Mouse (Mus musculus): ENCODE results near the gene Exoc7. TPM values are rescaled to one million over a fixed set of nuclear protein-coding genes. Genes with fewer than 3 reads are reported as not detected.
A peak's percentile ranks its signal among the peaks of the same experiment; 100 is the strongest.

Gene Exoc7
- polyA plus RNA-seq, 1 experiment from 2014 or later: 73.3 TPM

- H3K9me3 ChIP-seq: no peaks in the 10 kb centered on the region; the same call in 1 of the 2 replicates
- no peak for ATAC-seq (ENCODE audit: low FRiP score)
- H3K9ac ChIP-seq: no peak overlapping the region
- no peak overlapping the region for H3K4me3 ChIP-seq (replicated peaks)
- peaks cover 21% of the 10 kb centered on the region for H3K36me3 ChIP-seq (replicated peaks)
- WGBS: 90% methylated on average over 12 of the region's 12 CpGs
- peaks cover 12% of the 10 kb centered on the region; the same call in 1 of the 2 replicates for H3K27me3 ChIP-seq
- peaks cover 10% of the 10 kb centered on the region for H3K4me1 ChIP-seq
- H3K27ac ChIP-seq: no peak overlapping the region
- H3K4me2 ChIP-seq: no peak overlapping the region
These were observed 914 bp upstream of the Exoc7 start for GRCm38 (mm10) chr11:116307762-116308531.

GRCm38 (mm10) chr11:116306126-116306982 lies 679 bp downstream of the Exoc7 start:
- Histone ChIP-seq H3K9me3 (no peaks in the 10 kb centered on the region; the same call in 1 of the 2 replicates), H3K4me3 (replicated peaks) (peak overlapping the region; percentile 77), H3K4me2 (peak overlapping the region; percentile 79), H3K9ac (peak overlapping the region; percentile 80), H3K27me3 (peaks cover 12% of the 10 kb centered on the region; the same call in 1 of the 2 replicates), H3K36me3 (replicated peaks) (peaks cover 36% of the 10 kb centered on the region), H3K27ac (0 out of 2 replicates have a peak overlapping the region, but pooled peaks have one; percentile 20), H3K4me1 (peaks cover 10% of the 10 kb centered on the region)
- 2% methylated on average over 53 of the region's 53 CpGs for WGBS
- peak; percentile 93 for ATAC-seq (ENCODE audit: low FRiP score)

GRCm38 (mm10) chr11:116305423-116305822 lies 1.6 kb downstream of the Exoc7 start:
- Histone ChIP-seq H3K4me3 (replicated peaks) (peak overlapping the region; percentile 77; the same call in 1 of the 2 replicates), H3K9me3 (no peaks in the 10 kb centered on the region; the same call in 1 of the 2 replicates), H3K9ac (peak overlapping the region; percentile 80; the same call in 1 of the 2 replicates), H3K4me1 (peaks cover 10% of the 10 kb centered on the region), H3K27me3 (peaks cover 9% of the 10 kb centered on the region; the same call in 1 of the 2 replicates), H3K36me3 (replicated peaks) (peaks cover 45% of the 10 kb centered on the region), H3K27ac (no peak overlapping the region), H3K4me2 (peak overlapping the region; percentile 79)
- 97% methylated on average over 2 of the region's 2 CpGs for WGBS
- no peak for ATAC-seq (ENCODE audit: low FRiP score)

GRCm38 (mm10) chr11:116298621-116299020 lies 8.4 kb downstream of the Exoc7 start:
- Histone ChIP-seq H3K27ac (no peak overlapping the region), H3K4me1 (no peaks in the 10 kb centered on the region), H3K27me3 (no peaks in the 10 kb centered on the region), H3K9me3 (no peaks in the 10 kb centered on the region), H3K4me2 (no peak overlapping the region), H3K9ac (no peak overlapping the region), H3K36me3 (replicated peaks) (peaks cover 94% of the 10 kb centered on the region), H3K4me3 (replicated peaks) (no peak overlapping the region)
- no peak for ATAC-seq (ENCODE audit: low FRiP score)
- 93% methylated on average over 6 of the region's 6 CpGs for WGBS

GRCm38 (mm10) chr11:116298221-116298620 lies 8.8 kb downstream of the Exoc7 start:
- Histone ChIP-seq H3K27ac (no peak overlapping the region), H3K4me3 (replicated peaks) (no peak overlapping the region), H3K36me3 (replicated peaks) (peaks cover 90% of the 10 kb centered on the region), H3K4me1 (no peaks in the 10 kb centered on the region), H3K9me3 (no peaks in the 10 kb centered on the region), H3K4me2 (no peak overlapping the region), H3K27me3 (no peaks in the 10 kb centered on the region), H3K9ac (no peak overlapping the region)
- WGBS: 92% methylated on average over 11 of the region's 11 CpGs
- ATAC-seq (ENCODE audit: low FRiP score): no peak

GRCm38 (mm10) chr11:116297017-116297416 lies 10.0 kb downstream of the Exoc7 start:
- H3K4me1 ChIP-seq: no peaks in the 10 kb centered on the region
- no peaks in the 10 kb centered on the region for H3K9me3 ChIP-seq
- no peak overlapping the region for H3K4me3 ChIP-seq (replicated peaks)
- no peak overlapping the region for H3K4me2 ChIP-seq
- 73% methylated on average over 3 of the region's 3 CpGs for WGBS
- no peak for ATAC-seq (ENCODE audit: low FRiP score)
- H3K27me3 ChIP-seq: no peaks in the 10 kb centered on the region
- no peak overlapping the region for H3K27ac ChIP-seq
- H3K9ac ChIP-seq: no peak overlapping the region
- H3K36me3 ChIP-seq (replicated peaks): peaks cover 93% of the 10 kb centered on the region

- H3K9me3 ChIP-seq: no peaks in the 10 kb centered on the region
- no peak overlapping the region for H3K27ac ChIP-seq
- no peak overlapping the region for H3K4me3 ChIP-seq (replicated peaks)
- peaks cover 91% of the 10 kb centered on the region for H3K36me3 ChIP-seq (replicated peaks)
- no peak overlapping the region for H3K4me2 ChIP-seq
- H3K9ac ChIP-seq: no peak overlapping the region
- H3K27me3 ChIP-seq: no peaks in the 10 kb centered on the region
- no peak for ATAC-seq (ENCODE audit: low FRiP score)
- H3K4me1 ChIP-seq: no peaks in the 10 kb centered on the region
- 88% methylated on average over 8 of the region's 8 CpGs for WGBS
These were observed 10.8 kb downstream of the Exoc7 start for GRCm38 (mm10) chr11:116296191-116296734.

GRCm38 (mm10) chr11:116294319-116294718 lies 12.7 kb downstream of the Exoc7 start:
- H3K4me3 ChIP-seq (replicated peaks): no peak overlapping the region
- H3K9ac ChIP-seq: no peak overlapping the region
- H3K4me1 ChIP-seq: no peaks in the 10 kb centered on the region
- H3K36me3 ChIP-seq (replicated peaks): peaks cover 91% of the 10 kb centered on the region
- WGBS: 29% methylated on average over 5 of the region's 5 CpGs
- ATAC-seq (ENCODE audit: low FRiP score): no peak
- H3K27me3 ChIP-seq: no peaks in the 10 kb centered on the region
- H3K27ac ChIP-seq: no peak overlapping the region
- H3K4me2 ChIP-seq: no peak overlapping the region
- no peaks in the 10 kb centered on the region for H3K9me3 ChIP-seq

- ATAC-seq (ENCODE audit: low FRiP score): no peak
- no peak overlapping the region for H3K4me3 ChIP-seq (replicated peaks)
- H3K36me3 ChIP-seq (replicated peaks): peaks cover 91% of the 10 kb centered on the region
- no peak overlapping the region for H3K4me2 ChIP-seq
- no peaks in the 10 kb centered on the region for H3K4me1 ChIP-seq
- no peaks in the 10 kb centered on the region for H3K27me3 ChIP-seq
- H3K9me3 ChIP-seq: no peaks in the 10 kb centered on the region
- H3K27ac ChIP-seq: no peak overlapping the region
- H3K9ac ChIP-seq: no peak overlapping the region
- WGBS: 86% methylated on average over 12 of the region's 12 CpGs
These were observed 13.4 kb downstream of the Exoc7 start for GRCm38 (mm10) chr11:116293538-116294137.

- Histone ChIP-seq H3K4me2 (no peak overlapping the region), H3K4me3 (replicated peaks) (no peak overlapping the region), H3K4me1 (no peaks in the 10 kb centered on the region), H3K27me3 (no peaks in the 10 kb centered on the region), H3K36me3 (replicated peaks) (peaks cover 92% of the 10 kb centered on the region), H3K9me3 (no peaks in the 10 kb centered on the region), H3K27ac (no peak overlapping the region), H3K9ac (no peak overlapping the region)
- ATAC-seq (ENCODE audit: low FRiP score): no peak
- WGBS: 94% methylated on average over 13 of the region's 13 CpGs
These were observed 14.6 kb downstream of the Exoc7 start for GRCm38 (mm10) chr11:116292401-116292800.

GRCm38 (mm10) chr11:116290556-116290955 lies 16.5 kb downstream of the Exoc7 start:
- ATAC-seq (ENCODE audit: low FRiP score): no peak
- H3K4me3 ChIP-seq (replicated peaks): no peak overlapping the region
- peaks cover 77% of the 10 kb centered on the region for H3K36me3 ChIP-seq (replicated peaks)
- H3K27ac ChIP-seq: no peak overlapping the region
- H3K27me3 ChIP-seq: peaks cover 5% of the 10 kb centered on the region; the same call in 1 of the 2 replicates
- no peaks in the 10 kb centered on the region for H3K9me3 ChIP-seq
- WGBS: 88% methylated on average over 8 of the region's 8 CpGs
- no peak overlapping the region for H3K9ac ChIP-seq
- H3K4me1 ChIP-seq: no peaks in the 10 kb centered on the region
- H3K4me2 ChIP-seq: no peak overlapping the region

- H3K27me3 ChIP-seq: peaks cover 37% of the 10 kb centered on the region
- no peak overlapping the region for H3K4me3 ChIP-seq (replicated peaks)
- ATAC-seq (ENCODE audit: low FRiP score): no peak
- 0 out of 2 replicates have a peak, but pooled peaks cover 4% of the 10 kb centered on the region for H3K9me3 ChIP-seq
- H3K9ac ChIP-seq: no peak overlapping the region
- H3K4me1 ChIP-seq: no peaks in the 10 kb centered on the region
- H3K4me2 ChIP-seq: no peak overlapping the region
- 75% methylated on average over 5 of the region's 5 CpGs for WGBS
- H3K27ac ChIP-seq: 0 out of 2 replicates have a peak overlapping the region, but pooled peaks have one; percentile 25
- peaks cover 51% of the 10 kb centered on the region for H3K36me3 ChIP-seq (replicated peaks)
These were observed 19.7 kb downstream of the Exoc7 start for GRCm38 (mm10) chr11:116287351-116287750.
